Mouse (Mus musculus): ENCODE results near the gene Renbp.
A peak's percentile ranks its signal among the peaks of the same experiment; 100 is the strongest.

Gene Renbp

DNA sequence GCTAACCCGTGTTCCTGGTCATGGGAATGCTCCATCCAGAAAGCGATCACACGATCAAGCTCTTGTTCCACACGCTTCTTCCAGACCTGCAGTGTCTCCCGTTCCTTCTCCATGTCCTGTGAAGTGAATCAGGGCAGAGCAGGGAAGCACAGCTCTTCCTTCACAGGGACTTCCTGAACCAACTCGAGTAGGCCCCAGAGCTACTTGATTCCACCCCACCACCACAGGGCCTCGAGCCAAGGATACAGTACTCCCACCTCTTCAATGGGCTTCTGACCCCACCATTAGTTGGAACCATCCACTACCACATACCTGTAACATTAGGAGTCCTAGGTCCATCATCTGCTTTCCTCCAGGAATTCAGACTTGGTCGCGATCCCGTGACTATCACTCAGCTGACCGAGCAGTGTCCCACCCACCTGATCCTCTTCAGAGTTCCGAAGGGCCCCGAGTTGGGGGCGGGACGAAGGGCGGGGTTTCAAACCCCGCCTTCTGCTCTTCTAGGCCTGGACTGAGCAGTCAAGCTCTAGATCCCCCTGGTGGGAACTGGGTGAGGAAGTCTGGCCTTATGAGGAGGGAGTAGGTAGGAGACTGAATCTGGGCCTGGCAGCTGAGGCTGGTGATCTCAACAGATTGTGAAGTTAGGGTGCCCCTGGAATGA lies at the start of gene Renbp:
Gene Renbp (minus strand): TSS at position 449 of the 661 bp plus-strand sequence.
- peak; percentile 62 for DNase-seq (ENCODE audit: low spot score)

DNA sequence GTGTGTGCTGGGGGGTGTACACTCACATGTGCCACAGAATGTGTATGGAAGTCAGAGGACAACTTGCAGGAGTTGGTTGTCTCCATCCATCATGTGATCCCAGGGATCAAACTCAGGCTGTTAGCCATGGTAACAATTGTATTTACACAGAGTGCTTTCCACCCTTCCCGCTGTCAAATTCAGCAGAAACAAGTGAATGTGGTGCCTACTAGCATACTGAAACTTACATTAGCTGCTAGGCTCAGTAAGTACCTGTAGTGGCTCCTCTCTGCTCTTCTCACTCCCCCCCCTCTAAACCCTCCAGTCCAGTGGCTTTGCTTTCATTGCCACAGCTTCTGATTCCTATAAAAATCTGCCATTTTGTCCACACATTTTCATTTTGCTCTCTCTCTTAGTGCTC lies 47.1 kb upstream of the Renbp start:
- DNase-seq (ENCODE audit: low spot score), result no peak

DNA sequence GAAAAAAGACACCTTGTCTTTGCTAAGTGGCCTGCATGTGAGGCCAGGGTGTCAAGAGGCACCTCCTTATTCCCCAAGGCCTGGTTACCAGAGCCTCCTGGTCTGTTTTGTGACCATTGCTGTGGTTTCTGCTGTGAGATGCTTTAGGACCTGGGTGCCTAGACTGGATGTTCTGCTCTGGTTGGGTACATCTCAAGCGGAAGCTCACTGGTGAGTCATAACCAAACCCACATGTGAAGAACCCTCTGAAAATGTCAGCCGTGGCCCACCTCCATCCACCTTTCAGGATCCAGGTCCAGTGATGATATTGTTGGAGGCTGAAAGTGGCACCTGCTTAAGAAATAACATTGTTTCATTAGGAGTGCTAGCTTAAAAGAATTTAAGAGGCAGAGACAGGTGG lies 45.6 kb upstream of the Renbp start:
- no peak for DNase-seq (ENCODE audit: low spot score)

DNA sequence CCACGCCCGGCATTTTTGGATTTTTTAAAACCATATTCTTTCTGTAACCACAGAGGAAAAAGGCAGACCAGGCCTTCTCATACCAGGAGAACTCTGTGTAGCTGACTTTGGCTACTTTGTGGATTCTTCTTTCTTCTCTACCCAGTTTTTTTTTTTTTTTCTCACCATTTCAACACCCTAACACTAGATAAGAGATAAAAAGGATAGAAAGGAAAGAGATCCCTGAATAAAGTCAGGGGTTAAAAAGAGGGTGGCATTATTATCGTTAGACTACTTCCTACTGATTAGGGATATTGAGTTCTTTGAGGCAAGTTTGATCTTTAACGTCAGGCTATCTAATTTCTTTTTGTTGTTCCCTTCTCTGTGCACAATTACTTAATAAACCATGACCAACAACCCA lies 42.1 kb upstream of the Renbp start:
- DNase-seq (ENCODE audit: low spot score), result no peak

DNA sequence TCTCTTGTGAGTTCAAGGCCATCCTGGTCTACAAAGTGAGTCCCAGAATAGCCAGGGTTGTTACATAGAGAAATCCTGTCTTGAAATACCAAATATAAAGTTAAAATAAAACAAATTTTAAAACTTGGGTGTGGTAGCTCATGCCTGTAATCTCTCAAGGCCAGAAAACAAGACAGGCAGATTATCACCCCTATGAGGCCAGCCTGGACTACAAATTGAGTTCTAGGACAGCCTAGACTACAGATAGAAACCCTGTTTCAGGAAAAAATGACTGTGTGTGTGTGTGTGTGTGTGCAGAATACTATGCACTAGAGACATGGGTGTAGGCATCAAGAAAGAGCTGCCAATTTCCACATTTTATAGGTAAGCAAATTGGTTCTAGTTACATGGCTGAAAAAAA lies 40.1 kb upstream of the Renbp start:
- DNase-seq (ENCODE audit: low spot score), result no peak

DNA sequence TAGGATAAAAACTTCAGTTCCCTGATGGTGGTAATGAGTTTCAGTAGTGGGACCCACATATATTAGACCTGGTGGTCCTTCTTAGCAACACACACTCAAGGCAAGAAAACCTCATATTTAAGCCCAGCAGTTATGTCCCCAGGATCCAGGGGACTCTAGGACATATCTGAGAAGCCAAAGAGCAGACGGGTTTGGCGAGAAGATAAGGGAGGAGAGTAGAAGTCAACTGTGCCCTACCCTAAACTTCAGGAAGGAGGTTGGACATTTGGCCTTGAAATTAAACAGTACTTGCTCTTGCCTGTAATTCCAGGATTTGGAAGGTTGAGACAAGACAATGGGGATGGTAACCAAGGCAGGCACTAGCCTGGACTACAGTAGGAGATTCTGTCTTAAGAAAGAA lies 39.1 kb upstream of the Renbp start:
- peak; percentile 74 for DNase-seq (ENCODE audit: low spot score)

DNA sequence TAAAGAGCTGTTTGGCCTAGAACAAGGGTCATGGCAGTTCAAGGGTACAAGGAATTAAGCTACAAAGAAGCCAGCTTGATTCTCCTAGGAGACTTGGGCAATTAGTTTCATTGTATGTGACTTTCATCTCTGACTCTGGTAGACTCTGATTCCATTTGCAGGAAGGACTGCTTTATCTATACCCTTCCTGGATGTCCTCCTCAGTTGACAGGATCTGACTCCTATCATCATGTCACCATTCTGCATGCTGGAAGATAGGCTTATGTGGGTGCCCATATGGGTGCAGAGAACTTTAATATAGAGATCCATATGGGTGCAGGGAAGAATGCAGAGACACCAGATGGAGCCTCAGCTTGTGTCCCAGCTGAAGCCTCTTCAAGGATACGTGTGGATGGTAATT lies 38.5 kb upstream of the Renbp start:
- DNase-seq (ENCODE audit: low spot score), result no peak

DNA sequence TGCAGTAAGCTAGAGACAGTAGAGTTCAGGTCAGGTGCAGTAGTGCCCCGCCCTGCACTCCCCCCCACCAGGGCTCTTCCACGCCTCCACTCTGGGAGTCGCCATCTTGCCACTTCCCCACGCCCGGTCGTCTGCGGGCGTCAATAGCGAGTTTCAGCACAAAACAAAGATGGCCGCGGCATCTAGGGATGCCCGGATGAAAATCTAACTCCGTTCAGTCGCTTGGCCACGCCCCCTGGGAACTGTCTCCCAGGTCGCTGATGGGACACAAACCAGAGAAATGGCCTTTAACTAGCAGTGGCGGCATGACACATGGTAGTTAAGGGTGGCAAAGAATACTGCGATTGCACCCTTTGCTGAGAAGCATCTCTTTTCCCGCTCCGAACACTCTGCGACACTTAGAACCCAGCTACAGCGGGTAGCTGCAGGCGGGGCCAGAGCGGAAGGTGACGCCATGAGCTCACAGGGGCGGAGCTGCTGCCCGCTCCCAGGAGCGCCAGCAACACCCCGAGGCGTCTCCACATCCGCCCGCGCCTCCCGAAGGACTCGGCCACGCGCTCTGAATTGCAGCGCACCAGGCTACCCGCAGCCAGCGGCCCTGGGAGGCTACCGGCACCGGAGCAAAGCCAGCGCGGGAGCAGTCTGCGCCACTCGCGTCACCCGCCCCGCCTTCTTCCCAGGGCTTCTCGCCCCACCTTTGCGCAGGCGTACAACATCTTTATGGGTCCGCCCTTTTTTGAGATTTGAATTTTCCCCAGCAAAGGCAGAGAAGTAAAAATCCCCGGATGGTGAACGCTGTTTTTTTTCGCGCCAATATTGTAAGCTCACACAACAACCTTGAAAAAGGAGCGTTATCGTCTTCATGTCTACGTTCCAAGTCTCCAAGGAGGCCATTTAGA lies 36.8 kb upstream of the Renbp start:
- DNase-seq (ENCODE audit: low spot score), result peak; percentile 83

DNA sequence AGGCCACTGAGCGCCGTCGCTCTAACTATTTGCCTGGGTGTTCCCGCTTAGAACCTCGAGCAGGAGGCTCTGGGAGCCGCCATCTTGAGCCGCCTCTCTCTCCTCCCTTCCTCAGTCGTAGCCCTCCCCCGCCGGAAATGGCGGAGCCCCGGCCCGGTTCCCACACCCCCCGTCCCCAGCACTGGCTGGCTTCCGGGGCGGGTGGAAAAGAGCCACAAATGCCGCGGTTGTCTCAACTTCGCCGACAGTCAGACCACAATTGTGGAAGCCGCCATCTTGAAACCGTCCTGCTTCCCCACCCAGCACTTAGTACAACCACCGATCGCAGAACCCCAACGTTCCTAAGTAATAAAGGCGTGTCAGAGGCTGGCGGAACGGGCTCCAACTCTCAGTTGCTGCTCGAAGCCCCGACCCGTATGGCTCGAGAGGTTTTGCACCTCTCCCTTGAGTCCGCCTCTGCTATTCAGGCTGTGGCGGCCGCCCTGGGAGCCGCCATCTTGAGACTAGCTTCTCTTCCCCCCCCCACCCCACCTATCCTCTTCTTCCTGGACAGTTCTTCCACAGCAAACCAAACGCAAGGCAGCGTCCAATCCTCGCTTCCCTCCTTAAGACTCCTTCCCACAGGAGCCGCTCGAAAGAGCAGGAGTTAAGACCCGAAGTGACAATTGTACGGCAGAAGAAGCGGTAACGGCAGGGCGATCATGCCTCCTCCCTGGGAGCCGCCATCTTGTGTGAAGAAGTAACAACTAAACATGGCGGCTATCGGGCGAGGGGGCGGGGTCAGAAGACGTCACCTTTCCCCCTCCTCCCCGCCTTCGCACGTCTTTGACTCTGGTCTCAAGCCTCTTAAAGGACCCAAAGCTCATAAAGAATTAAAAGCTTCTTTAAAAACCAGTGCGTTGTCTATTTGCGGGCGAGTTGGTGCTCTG lies 35.9 kb upstream of the Renbp start, which contains the start of gene Hcfc1:
Gene Hcfc1 (minus strand): TSS at position 110 of the 929 bp plus-strand sequence.
- peak; percentile 80 for DNase-seq (ENCODE audit: low spot score)

DNA sequence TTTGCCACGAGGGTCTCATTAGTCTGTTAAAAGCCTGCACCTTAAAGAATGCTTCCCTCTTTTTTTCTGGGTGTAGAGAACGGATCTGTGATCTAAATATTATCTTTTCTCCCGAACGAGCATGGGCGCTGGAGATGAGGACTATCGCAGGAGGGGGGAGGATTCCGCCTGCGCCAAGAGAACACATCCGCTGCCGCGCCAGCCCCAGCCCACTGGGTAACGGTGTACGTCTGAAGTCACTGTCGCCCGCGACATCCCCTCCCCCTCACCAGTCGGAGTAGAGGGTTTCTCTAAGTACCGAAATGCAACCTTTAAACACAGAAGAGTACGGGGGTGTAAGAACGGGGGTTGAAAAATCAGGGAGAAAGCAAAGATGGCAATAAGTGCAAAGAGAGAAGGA lies 34.7 kb upstream of the Renbp start:
- DNase-seq (ENCODE audit: low spot score), result no peak

DNA sequence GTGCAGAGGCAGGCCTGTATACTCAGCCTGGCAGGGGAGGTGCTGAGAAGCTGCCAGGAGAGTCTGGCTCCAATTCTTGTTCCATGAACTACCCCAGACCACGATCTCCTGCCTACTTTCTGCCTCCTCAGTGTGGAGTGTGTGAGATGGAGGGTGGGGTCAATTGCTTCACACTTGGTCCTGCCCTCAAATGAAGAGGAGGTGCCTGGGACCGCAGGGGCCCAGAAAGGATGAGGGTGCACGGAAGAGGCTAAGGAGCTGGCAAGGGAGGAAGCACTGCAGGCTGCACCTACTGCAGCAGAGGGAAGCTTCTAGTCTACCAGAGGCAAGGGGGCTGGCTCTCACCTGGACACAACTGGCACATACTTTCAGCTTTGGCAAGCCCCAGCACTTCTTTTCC lies 33.7 kb upstream of the Renbp start:
- DNase-seq (ENCODE audit: low spot score), result no peak

DNA sequence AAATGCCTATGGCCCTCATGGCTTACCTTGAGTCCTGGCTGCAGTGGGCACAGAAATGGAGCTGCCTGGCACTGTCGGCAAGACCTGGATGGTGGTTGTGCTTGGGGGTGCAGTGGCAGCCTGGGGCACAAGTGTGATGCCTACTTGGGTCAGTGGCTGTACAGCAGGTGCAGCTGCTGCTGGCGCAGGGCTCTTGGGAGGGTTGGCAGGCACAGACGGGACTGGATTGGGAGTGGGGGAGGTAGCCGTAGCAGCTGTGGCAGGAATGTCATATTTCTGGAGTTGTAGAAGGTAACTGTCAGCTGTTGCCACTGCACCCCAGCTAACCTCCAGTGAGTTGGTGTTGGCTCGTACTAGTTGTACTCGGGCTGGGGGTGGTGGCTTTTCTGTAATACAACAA lies 24.3 kb upstream of the Renbp start:
- no peak for DNase-seq (ENCODE audit: low spot score)

DNA sequence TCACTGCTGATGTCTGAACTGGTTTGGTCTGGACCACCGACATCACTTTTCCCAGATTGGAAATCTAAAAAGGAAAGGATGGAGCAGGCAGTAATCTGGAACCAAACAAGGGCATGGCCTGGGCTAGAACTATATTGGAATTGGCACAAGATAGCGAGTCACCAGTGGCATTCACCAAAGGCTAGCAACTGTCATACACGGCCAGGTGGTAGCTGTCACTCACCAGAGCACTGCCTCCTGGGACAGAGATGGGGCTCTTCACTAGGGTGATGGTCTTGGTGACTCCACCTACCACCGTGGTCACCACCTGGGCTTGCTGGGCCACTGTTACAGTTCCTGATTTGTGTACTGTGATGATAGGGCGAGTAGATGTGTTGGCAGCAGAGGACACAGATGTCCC lies 22.0 kb upstream of the Renbp start:
- no peak for DNase-seq (ENCODE audit: low spot score)

DNA sequence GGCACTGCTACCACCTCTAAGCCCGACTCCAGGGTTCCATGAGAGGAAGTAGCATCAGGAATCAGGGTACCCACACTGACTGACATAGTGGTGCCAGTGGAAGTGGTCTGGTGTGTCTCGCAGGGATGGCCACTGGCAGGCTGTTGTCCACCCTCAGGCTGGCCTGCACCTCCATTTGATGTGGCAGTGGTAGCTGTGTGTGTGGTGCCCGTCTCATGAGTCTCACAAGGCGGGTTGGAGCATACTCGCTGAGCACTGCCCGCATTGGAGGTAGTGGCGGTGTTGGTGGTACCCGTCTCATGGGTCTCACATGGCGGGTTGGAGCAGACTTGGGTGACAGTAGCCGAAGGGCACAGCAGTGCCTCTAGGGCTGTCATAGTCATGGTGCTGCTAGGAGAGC lies 18.7 kb upstream of the Renbp start:
- no peak for DNase-seq (ENCODE audit: low spot score)

DNA sequence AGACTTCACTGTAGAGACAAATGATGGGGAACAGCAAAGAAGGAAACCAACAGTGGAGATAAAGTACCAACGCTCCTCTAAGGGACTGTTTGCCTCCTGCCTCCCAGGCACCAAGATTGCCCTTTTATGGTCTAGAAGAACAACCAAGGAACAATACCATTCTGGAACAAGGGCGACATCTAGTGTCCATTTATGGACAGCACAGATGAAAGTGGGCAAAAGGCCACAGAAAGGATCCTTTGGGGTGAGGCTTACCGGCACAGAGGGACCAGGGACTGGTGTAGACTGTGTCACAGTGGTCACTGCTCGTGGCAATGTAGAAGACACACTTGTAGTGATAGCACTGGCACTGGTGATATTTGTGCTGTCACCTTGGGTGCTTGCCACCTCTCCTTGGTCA lies 18.0 kb upstream of the Renbp start:
- no peak for DNase-seq (ENCODE audit: low spot score)

DNA sequence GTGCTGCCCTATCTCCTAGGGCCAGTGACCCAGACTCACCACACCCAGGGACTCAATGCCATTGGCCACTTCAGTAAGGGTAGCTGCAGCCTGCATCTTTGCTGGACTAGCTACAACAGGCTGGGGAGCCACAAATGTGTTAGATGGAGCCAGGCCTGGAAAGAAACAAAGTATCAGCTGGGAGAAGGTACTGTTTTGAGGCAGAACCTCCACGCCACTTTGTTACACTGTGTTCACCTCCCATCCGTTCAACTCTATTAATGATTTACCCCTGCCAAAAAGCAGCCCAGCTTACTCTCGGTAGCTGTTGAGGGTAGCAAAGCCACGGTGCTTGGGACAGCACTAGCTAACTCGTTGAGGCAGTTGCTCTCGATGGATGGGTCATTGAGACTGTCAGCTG lies 16.2 kb upstream of the Renbp start:
- DNase-seq (ENCODE audit: low spot score), result no peak

DNA sequence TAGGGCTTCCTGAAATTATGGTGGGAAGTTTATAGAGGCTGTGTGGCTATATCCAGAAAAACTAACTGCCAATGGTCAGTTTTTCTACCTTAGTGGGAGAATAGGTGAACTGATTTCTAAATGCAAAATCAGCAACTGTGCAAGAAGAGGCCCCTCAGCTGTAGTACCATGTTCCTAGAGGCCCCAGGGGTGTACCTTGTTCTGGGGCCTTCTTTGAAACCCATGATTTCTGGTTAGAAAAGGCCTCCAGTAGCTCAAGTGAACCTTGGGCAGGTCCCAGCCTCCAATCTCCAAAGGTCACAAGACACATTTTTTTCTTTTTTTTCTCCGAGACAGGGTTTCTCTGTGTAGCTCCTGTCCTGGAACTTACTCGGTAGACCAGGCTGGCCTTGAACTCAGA lies 11.6 kb upstream of the Renbp start:
- DNase-seq (ENCODE audit: low spot score), result no peak

DNA sequence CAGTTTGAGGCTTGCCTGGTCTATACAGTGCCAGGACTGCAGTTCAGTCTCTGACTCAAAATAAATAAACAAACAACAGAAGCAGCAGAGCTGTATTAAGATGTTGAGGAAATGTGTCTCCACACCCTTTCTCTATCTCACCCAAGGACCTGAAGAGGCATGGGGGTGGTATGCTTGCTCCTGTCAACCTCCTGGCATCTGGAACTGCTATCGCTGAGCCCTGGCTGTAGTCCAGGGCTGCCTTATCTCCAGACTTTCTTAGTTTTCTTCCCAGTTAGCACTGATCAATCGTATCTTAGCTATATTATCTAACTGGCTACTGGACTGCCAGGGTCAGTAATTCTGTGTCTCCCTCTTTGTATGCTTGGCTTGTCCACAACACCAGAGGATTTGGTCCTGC lies 11.2 kb upstream of the Renbp start:
- no peak for DNase-seq (ENCODE audit: low spot score)

DNA sequence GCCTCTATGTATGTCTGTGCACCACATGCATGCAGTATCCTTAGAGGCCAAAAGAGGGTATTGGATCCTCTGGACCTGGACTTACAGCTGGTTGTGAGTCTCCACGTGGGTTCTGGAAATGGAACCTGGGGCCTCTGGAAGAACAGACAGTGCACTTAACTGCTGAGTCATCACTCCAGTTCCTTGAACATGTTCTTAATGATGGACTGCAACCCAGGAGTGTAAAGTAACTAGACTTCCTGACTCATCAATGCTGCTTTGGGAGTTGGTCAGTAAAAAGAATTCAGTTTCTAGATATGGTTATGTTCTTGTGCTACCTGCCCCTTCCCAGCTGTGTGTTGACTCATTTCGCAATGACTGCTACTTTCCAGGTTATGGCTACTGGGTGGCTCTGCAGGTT lies 1.2 kb upstream of the Renbp start:
- DNase-seq (ENCODE audit: low spot score), result no peak

DNA sequence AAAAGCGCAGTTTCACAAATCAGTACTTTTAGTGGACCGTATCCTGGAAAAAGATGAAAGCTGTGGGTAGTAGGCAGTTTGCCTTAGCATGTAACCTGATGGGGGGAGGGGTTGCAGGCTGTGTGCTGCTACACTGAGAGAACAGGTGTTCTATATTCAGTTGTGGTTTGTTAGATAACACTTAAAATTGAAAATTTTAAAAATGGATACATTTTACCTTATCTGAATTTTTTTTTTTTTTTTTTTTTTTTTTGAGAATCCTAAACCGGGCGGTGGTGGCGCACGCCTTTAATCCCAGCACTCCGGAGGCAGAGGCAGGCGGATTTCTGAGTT lies 8.1 kb downstream of the Renbp start:
- DNase-seq (ENCODE audit: low spot score), result no peak

DNA sequence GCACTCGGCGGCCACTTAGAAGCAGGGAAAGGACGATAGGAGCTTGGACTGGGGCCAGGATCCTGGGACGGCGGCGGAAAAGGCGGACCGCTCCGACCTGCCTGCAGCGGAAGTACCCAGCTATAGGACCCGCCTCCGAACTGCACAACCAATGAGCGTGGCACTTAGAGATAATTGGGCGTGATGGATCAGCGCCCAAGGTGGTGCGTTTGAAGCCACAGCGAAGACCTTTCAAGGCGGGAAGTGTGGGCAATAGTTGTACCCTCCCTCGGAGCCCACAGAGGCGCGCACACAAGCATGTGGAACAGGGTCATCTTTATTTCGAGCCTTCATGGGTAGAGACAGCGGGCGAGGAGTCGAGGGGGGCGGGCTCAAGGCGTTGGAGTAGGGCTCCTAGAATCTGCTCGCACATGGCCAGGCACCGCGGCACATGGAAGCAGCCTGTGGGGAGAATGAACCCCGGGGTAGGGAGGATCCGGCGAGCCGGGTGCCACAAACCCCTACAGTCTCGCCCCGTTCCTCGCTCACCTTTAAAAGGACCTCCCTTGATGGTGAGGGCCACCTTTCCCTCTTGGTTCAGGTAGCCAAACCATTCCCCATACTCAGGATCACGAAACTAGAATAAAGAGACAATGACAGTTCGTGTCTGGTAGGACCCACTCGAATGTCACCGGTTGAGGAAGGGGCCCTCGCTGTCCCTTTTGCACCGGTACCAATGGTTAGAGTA lies 8.7 kb downstream of the Renbp start, which contains the start of the genes Arhgap4 and Naa10:
Gene Arhgap4 (minus strand): TSS at position 48 of the 727 bp plus-strand sequence.
Gene Naa10 (minus strand): TSS at position 122 of the 727 bp plus-strand sequence.
- peak; percentile 77 for DNase-seq (ENCODE audit: low spot score)

All from c-Kit-positive CD71-positive TER-119-positive erythroid progenitor cells, embryonic 14.5 days (primary cell).